Mouse (Mus musculus) neural tube, embryonic 13.5 days (tissue): ENCODE data around the gene Maats1. TPM values are rescaled to one million over a fixed set of nuclear protein-coding genes. Genes with fewer than 3 reads are reported as not detected.
"Not testable (repeated sequence)": the region's sequence is repeated elsewhere in the genome, so short reads cannot be mapped to it uniquely, and the experiment has no call there.

Source experiments
- ATAC-seq: fragments of 200-750 bp; cut with Nextera tagmentation; 2 replicates; pipeline ENCODE4 v1.8.0; 2017; ENCODE audit warnings: low read depth, mild to moderate bottlenecking, moderate TSS enrichment, moderate library complexity
- H3K27ac ChIP-seq: fragments of 300-500 bp; sonication (generic); replicated peaks from 2 replicates; pipeline ENCODE4 v1.5.1; 2015; ENCODE audit warnings: moderate library complexity, mild to moderate bottlenecking, inconsistent platforms
- H3K27me3 ChIP-seq: fragments of 300-500 bp; sonication (generic); 2 replicates; pipeline ENCODE4 v1.6.1; 2015; ENCODE audit warnings: mild to moderate bottlenecking, inconsistent platforms
- H3K36me3 ChIP-seq: fragments of 300-500 bp; sonication (generic); 2 replicates; pipeline ENCODE4 v1.6.1; 2015; ENCODE audit warnings: mild to moderate bottlenecking, inconsistent platforms
- H3K4me1 ChIP-seq: fragments of 300-500 bp; sonication (generic); replicated peaks from 2 replicates; pipeline ENCODE4 v1.6.1; 2015; ENCODE audit warnings: inconsistent platforms
- H3K4me2 ChIP-seq: fragments of 300-500 bp; sonication (generic); 2 replicates; pipeline ENCODE4 v1.6.1; 2015; ENCODE audit warnings: inconsistent platforms, mild to moderate bottlenecking, moderate library complexity
- H3K4me3 ChIP-seq: fragments of 300-500 bp; sonication (generic); 2 replicates; pipeline ENCODE4 v1.5.1; 2015; ENCODE audit warnings: mild to moderate bottlenecking, inconsistent platforms
- H3K9ac ChIP-seq: fragments of 300-500 bp; sonication (generic); 2 replicates; pipeline ENCODE4 v1.6.1; 2015; ENCODE audit warnings: moderate library complexity, mild to moderate bottlenecking, inconsistent platforms
- H3K9me3 ChIP-seq: fragments of 300-500 bp; sonication (generic); 2 replicates; pipeline ENCODE4 v1.6.1; 2016; ENCODE audit warnings: inconsistent platforms
- WGBS: fragments of 180-500 bp; shearing (Covaris S2); methylation state at CpG from one replicate; pipeline ENCODE4 v1.1.7; 2015; 5-methylcytosine and 5-hydroxymethylcytosine counted together
- polyA plus RNA-seq: library from polyadenylated mRNA; unstranded; fragments of >200 nt; fragmentation: Nextera tagmentation; extraction: Ambion mirVana; gene quantifications from 2 replicates; pipeline ENCODE4 v1.2.1, GENCODE M21; 2015

Maats1 gene
- polyA plus RNA-seq, 1 experiment from 2014 or later = 0.36 TPM

DNA sequence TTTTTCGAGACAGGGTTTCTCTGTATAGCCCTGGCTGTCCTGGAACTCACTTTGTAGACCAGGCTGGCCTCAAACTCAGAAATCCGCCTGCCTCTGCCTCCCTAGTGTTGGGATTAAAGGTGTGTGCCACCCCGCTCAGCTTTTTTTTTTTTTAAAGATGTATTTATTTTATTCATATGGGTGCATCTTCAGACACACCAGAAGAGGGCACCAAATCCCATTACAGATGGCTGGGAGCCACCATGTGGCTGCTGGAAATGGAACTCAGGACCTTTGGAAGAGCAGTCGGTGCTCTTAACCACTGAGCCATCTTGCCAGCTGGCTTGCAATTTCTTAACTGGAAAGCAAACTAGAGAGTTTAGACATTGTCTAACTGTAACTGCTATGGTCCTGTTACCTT lies 3.9 kb downstream of the Maats1 start:
- WGBS = 84% methylated on average over 4 of the region's 4 CpGs
- not testable (repeated sequence) for H3K4me1 ChIP-seq, H3K36me3 ChIP-seq, H3K9ac ChIP-seq, H3K4me3 ChIP-seq, H3K9me3 ChIP-seq, H3K27me3 ChIP-seq, ATAC-seq, H3K27ac ChIP-seq, H3K4me2 ChIP-seq

- 39% methylated on average over 6 of the region's 6 CpGs for WGBS
- Histone ChIP-seq H3K27me3 (no peaks in the 10 kb centered on the region), H3K9ac (no peak overlapping the region), H3K27ac (no peak overlapping the region), H3K4me2 (no peak overlapping the region), H3K36me3 (no peaks in the 10 kb centered on the region), H3K9me3 (no peaks in the 10 kb centered on the region), H3K4me1 (no peaks in the 10 kb centered on the region), H3K4me3 (no peak overlapping the region)
- no peak for ATAC-seq
Measured at GRCm38 (mm10) chr16:38334431-38334830, 7.5 kb downstream of the Maats1 start.

DNA sequence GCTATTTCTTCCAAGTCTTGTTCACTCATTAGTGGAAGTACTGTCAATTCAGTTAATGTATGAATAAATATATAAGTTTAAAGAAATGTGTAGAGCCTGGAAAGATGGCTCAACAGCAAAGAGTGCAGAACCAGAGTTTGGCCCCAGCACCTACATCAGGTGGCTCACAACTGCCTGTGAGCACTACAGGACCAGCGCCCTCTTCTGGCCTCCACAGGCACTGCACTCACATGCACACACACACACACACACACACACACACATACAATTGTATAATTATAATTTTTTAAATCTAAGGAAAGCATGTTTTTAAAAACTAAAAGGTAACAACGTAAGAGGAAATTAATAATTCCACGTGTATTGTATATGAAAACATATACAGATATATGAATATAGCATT lies 12.6 kb downstream of the Maats1 start:
- Histone ChIP-seq H3K36me3 (no peaks in the 10 kb centered on the region), H3K27me3 (no peaks in the 10 kb centered on the region), H3K9ac (no peak overlapping the region), H3K4me3 (no peak overlapping the region), H3K4me1 (no peaks in the 10 kb centered on the region), H3K9me3 (no peaks in the 10 kb centered on the region), H3K27ac (no peak overlapping the region), H3K4me2 (no peak overlapping the region)
- WGBS = 89% methylated on average over 3 of the region's 3 CpGs
- ATAC-seq = no peak

DNA sequence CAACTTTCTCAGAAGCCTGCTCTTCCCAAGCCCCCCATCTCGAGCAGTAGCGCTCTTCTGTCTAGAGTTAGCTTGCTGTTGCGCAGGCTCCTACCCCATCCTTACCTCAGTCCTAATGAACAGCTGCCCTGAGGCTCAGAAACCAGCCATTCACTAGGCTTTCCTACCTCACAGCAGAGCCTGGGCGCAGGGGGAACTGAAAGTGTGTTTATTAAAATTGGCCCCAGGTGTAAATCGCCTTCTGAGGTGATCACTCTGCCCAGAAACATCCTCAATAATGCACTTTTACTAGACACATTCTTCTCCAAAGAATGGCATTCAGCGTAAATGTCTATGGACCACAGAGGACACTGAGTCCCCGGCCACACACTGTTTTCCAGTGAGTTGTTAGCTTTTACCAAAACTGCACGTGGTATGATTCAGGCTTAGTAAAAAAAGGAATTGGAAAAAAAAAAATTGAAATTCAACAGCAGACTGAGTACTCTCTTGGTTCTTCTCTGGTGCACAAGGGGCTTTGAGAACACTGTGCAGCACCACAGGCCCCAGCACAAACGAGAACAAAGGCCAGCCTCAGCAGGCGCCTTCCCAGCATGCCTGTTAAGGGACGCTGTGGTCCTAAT lies 15.1 kb downstream of the Maats1 start:
- H3K4me2 ChIP-seq = no peak overlapping the region
- no peaks in the 10 kb centered on the region for H3K27me3 ChIP-seq
- no peak overlapping the region for H3K4me3 ChIP-seq
- H3K9ac ChIP-seq = no peak overlapping the region
- 83% methylated on average over 11 of the region's 11 CpGs for WGBS
- no peak for ATAC-seq
- H3K9me3 ChIP-seq = no peaks in the 10 kb centered on the region
- no peaks in the 10 kb centered on the region for H3K36me3 ChIP-seq
- no peaks in the 10 kb centered on the region for H3K4me1 ChIP-seq
- no peak overlapping the region for H3K27ac ChIP-seq

DNA sequence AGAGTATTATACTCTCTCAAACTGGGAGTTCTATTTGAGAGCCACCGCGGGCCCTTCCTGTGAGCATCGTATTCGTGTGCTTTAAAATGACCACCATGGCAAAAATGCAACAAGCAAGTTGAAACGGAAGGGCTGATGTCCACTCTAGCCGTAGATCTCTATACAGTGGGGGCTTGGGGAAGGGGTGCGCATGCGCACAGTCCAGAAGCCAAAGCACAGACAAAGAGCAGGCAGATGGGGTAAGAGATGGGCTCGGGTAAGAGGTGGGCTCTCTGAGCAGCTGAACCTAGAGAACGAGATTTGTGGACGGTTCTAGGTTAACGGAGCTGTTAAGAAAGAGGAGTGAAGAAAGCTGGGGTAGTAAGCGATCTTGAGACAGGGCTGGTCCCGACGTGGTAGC lies 17.6 kb downstream of the Maats1 start:
- Histone ChIP-seq H3K9me3 (no peaks in the 10 kb centered on the region), H3K36me3 (no peaks in the 10 kb centered on the region), H3K4me3 (no peak overlapping the region), H3K27me3 (no peaks in the 10 kb centered on the region), H3K4me2 (no peak overlapping the region), H3K27ac (no peak overlapping the region), H3K9ac (no peak overlapping the region), H3K4me1 (no peaks in the 10 kb centered on the region)
- WGBS = 93% methylated on average over 15 of the region's 15 CpGs
- no peak for ATAC-seq

DNA sequence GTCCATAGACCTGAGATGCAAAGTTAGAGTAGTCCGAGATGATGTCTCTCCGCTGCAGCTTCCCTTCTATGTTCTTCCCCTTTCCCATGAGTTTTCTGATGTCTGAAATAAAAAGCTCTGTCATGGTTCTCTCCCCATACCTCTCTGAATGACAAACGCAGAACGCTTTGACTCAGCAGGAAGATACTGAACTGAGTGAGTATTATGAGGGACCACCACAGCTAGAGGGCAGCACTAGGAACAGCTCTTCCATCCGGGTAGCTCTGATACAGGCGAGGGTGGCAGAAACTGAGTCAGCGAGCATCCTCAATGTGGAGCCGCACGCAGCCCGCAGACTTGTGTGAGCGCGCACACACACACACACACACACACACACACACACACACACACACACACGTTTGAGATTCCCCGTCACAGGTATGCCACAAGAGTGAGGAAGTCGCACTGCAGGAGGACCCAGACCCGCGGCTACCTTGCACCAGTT lies 20.4 kb downstream of the Maats1 start:
- 35% methylated on average over 17 of the region's 17 CpGs for WGBS
- peak overlapping the region; percentile 49 for H3K4me2 ChIP-seq
- ATAC-seq = peak; percentile 65; the same call in 1 of the 2 replicates
- H3K4me3 ChIP-seq = peak overlapping the region; percentile 17
- no peaks in the 10 kb centered on the region for H3K9me3 ChIP-seq
- no peak overlapping the region for H3K27ac ChIP-seq
- H3K27me3 ChIP-seq = no peaks in the 10 kb centered on the region
- H3K36me3 ChIP-seq = no peaks in the 10 kb centered on the region
- H3K9ac ChIP-seq = 0 out of 2 replicates have a peak overlapping the region, but pooled peaks have one; percentile 45
- H3K4me1 ChIP-seq = no peaks in the 10 kb centered on the region

DNA sequence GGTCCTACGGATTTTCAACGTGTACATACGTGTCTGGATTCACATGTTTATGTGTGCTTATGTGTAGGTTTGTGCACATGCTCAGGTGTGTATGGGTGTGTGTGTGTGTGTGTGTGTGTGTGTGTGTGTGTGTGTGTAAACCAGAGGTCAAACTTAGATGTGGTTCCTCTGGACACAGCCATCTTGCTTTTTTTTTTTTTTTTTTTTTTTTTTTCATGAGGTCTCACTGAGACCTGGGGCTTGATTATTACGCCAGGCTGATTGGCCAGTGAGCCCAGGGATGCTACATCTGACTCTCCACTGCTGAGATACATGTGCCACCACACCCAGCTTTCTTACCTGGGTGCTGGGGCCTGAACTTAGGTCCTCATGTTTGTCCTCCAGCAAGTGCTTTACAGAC lies 22.9 kb downstream of the Maats1 start:
- no peak overlapping the region for H3K4me2 ChIP-seq
- H3K4me3 ChIP-seq = no peak overlapping the region
- no peak overlapping the region for H3K9ac ChIP-seq
- WGBS = 94% methylated on average over 4 of the region's 4 CpGs
- no peaks in the 10 kb centered on the region for H3K27me3 ChIP-seq
- no peak for ATAC-seq
- H3K9me3 ChIP-seq = no peaks in the 10 kb centered on the region
- no peaks in the 10 kb centered on the region for H3K36me3 ChIP-seq
- H3K27ac ChIP-seq = no peak overlapping the region
- H3K4me1 ChIP-seq = no peaks in the 10 kb centered on the region

DNA sequence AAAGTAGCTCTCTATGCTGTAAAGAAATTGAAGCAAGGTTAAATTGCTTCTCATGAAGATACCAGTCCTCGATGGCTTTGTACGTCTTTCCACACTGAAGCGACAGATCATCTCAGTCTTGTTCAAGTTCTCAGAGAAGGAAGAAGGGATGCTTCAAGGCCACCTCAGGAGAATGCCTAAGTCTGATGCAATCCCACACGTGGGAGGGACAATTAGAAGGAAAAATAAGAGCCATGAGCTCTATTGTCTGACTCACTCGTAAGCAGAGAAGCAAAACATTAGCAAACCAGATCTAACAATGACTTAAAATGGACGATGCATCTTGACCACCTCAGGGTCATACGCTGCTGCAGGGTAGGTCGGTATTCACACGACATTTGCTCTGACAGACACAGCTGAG lies 23.5 kb downstream of the Maats1 start:
- H3K27me3 ChIP-seq = no peaks in the 10 kb centered on the region
- H3K9ac ChIP-seq = no peak overlapping the region
- H3K4me2 ChIP-seq = no peak overlapping the region
- no peaks in the 10 kb centered on the region for H3K9me3 ChIP-seq
- H3K4me1 ChIP-seq = no peaks in the 10 kb centered on the region
- no peaks in the 10 kb centered on the region for H3K36me3 ChIP-seq
- H3K4me3 ChIP-seq = no peak overlapping the region
- no peak overlapping the region for H3K27ac ChIP-seq
- ATAC-seq = no peak
- 81% methylated on average over 9 of the region's 9 CpGs for WGBS

- Histone ChIP-seq H3K4me1 (peaks cover 19% of the 10 kb centered on the region), H3K36me3 (no peaks in the 10 kb centered on the region), H3K4me2 (no peak overlapping the region), H3K27me3 (no peaks in the 10 kb centered on the region), H3K9me3 (no peaks in the 10 kb centered on the region), H3K9ac (no peak overlapping the region), H3K27ac (no peak overlapping the region), H3K4me3 (no peak overlapping the region)
- WGBS = 69% methylated on average over 11 of the region's 11 CpGs
- no peak for ATAC-seq
Measured at GRCm38 (mm10) chr16:38308195-38308594, 33.7 kb downstream of the Maats1 start.

DNA sequence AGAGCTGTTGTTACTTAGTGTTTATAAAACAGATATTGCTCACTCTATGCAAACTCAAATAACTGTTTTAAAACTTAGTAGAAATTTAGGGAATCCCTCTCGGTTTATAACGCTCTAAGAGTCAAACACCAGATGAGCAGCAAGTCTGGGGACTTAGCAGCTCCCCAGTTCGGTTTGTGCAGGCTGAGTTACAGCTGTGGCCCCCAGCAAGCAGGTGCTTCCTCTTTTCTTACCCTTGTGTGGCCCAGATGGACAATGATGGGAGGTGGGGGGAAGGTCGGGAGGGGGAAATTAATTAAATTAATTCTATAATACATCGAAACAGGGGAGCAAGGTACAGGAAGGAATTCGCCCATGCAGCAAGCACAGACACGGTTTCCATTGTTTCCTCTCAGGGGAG lies 34.3 kb downstream of the Maats1 start:
- H3K27ac ChIP-seq = no peak overlapping the region
- 39% methylated on average over 7 of the region's 7 CpGs for WGBS
- no peak for ATAC-seq

DNA sequence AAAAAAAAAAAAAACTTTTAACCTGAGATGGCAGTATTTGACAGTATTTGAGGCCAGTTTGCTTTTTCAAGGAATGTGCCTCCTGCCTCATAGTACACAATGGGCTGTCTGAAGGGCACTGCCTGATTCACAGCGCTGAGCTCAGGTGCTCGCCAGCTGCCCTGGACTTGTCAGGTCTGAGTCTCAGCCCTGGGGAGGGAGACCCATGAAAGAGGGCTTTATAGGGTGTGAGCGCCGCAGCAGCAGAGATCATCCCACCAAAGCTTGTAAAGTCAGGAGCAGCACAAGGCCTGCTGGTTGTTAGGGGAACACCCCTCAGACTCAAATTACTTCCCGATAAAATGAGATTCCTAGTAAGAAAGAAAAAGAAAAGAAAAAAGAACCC lies 34.7 kb downstream of the Maats1 start:
- peak; percentile 73; the same call in 1 of the 2 replicates for ATAC-seq
- H3K9me3 ChIP-seq = no peaks in the 10 kb centered on the region
- H3K27me3 ChIP-seq = no peaks in the 10 kb centered on the region
- no peak overlapping the region for H3K4me3 ChIP-seq
- no peak overlapping the region for H3K4me2 ChIP-seq
- H3K27ac ChIP-seq = no peak overlapping the region
- H3K36me3 ChIP-seq = no peaks in the 10 kb centered on the region
- peaks cover 19% of the 10 kb centered on the region for H3K4me1 ChIP-seq
- no peak overlapping the region for H3K9ac ChIP-seq
- 24% methylated on average over 5 of the region's 5 CpGs for WGBS

More for the DNA sequence above, 34.3 kb downstream of the Maats1 start:
- Histone ChIP-seq H3K4me3 (no peak overlapping the region), H3K4me2 (no peak overlapping the region), H3K36me3 (no peaks in the 10 kb centered on the region), H3K9me3 (no peaks in the 10 kb centered on the region), H3K4me1 (peaks cover 19% of the 10 kb centered on the region), H3K9ac (peak overlapping the region; percentile 27; the same call in 1 of the 2 replicates), H3K27me3 (no peaks in the 10 kb centered on the region)

DNA sequence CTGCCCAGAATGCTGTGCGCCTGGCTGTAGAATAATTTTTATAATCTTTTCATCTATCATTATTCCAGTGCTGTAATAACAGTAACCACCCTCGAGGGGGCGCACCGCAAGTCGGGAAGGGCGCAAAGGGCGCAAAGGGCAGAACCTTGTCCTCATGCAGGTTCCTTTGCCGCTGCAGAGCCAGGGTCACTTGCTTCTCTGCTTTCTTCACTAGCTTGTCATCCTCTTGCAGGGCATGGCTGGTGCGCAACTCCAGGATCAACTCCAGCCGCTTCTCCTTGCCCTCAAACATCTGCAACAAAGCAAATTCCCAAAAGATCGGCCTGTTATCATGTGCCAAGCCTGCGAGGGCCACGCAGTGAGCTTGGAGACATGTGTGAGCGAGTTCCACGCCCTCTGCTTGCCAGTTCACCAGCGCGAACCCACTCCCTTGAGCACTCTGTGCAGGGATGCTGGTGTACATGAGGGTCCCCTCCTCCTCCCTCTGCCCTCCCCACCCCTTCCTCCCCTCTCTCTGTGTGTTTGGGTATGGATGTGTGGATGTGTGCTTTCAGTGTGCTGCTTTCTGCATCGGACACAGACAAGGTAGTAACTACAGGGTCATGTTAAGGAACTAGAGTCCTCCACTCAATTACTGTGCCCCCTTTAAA lies 35.2 kb downstream of the Maats1 start:
- Histone ChIP-seq H3K9me3 (no peaks in the 10 kb centered on the region), H3K27me3 (no peaks in the 10 kb centered on the region), H3K27ac (no peak overlapping the region; the same call in 1 of the 2 replicates), H3K36me3 (no peaks in the 10 kb centered on the region), H3K4me2 (no peak overlapping the region), H3K9ac (no peak overlapping the region), H3K4me3 (no peak overlapping the region), H3K4me1 (peaks cover 19% of the 10 kb centered on the region)
- 46% methylated on average over 18 of the region's 18 CpGs for WGBS
- peak; percentile 42; the same call in 1 of the 2 replicates for ATAC-seq
